Mouse (Mus musculus): ENCODE data around the gene Rnd3.
A peak's percentile ranks its signal among the peaks of the same experiment; 100 is the strongest.

Gene Rnd3

DNA sequence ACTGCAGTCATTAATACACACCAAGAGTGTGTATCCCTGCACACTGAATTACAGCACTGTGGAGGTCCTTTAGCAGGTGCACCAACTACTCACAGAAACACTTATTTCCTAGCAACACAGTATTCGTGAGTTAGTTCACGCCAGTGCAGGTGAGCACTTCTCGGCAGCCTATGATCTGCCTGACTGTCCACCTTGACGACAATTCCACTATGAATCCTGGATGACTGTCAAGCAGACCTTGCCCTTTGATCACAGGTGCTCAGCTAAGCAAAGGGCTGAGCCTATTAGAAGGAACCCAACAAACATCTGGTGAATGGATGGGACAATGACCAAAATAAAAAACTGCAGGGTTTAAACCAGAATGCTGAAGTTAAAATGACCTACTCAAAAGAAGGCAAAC is 20.8 kb downstream of the Rnd3 start:
- no peak for DNase-seq (ENCODE audit: low read depth, low spot score)

DNA sequence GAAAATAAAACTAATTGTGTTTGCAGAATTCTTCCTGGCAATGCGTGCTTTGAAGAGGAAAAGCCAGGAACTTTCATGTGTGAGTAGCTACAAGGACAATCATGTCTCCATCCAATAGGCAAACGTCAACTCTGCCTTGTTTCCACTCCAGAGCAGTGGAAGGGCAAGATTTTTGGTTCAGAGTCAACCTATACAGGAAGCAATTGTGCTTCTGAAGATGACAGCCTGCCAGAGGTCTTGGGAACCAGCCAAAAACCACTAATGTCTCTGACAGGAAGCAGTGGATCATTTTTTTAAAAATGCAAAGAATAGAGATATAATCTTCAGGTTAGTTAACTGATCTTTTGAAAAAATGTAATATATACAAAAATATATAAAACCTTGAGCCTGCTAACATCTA is 38.6 kb downstream of the Rnd3 start:
- no peak for DNase-seq (ENCODE audit: low read depth, low spot score)

DNA sequence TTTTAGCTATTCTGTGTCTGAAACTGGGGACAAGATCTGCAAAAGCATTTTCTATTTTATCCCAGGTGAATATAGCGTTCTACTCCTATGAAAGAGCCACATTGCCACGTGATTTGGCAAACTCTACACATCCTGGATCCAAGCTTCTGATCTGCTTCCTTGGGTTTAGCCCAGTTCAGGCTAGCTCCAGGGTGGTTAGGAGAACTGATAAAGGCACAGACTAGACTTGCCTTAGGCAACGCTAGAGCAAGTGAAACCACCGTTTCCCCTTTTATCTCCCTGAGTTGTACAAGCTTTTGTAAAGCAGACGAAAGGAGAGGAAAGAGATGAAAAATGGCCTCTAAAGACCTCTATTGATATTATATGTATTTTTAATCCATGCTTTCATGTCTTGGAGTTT is 40.3 kb downstream of the Rnd3 start:
- DNase-seq (ENCODE audit: low read depth, low spot score) = no peak

DNA sequence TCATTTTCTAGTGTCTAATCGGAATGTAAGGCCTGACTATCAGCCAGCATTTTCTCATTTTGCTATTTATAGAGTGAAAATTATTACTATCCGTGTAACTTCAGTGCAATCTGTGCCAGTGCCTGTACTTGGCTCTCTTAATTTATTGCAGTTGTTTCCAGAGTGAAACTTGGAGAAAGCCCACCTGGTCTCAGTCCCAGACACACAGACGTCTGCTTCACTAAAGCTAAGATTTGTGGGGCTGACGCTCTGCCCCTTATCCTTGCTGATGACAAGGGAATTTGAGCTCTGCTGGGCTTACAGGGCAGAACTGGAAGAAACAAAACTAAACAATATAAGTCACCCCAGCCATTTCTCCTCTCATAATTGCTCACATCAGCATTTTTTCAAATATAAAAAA is 47.7 kb downstream of the Rnd3 start:
- no peak for DNase-seq (ENCODE audit: low read depth, low spot score)

DNA sequence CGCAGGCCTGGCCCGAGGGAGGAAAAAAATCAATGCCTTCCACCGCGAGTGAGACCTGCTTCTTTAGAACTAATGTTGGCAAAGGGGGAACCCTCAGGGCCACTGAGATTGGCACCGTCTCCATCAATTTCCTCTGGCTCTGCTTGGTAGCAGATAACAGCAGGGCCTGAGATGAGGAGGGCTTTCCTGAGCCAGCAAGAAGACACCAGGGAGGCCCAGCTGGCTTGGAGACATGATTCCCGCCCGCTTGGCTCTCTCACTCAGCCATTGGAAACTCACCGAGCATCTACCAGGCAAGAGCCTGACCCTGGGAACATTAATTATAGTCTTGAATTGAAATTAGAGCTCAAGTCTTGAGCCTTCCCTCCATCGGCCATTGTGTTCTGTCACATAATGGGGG is 48.9 kb downstream of the Rnd3 start:
- DNase-seq (ENCODE audit: low read depth, low spot score) = no peak

DNA sequence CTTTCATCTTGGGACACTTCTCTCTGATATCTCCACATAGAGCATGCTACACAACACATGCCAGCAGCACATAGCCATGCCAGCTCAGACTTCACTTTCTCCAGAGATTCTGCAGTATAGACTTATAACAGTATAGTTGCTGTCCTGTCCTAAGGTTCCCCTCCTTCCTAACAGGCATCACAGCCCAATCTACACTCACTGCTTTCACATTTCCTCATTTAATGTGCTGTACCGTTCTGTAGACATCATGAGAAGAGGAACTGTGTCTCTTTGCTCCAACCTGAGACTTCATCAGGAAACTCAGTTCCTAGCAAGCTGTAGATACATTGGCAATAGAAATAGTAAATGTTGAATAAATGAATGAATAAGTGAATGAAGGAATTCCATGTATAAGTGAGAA is 49.7 kb downstream of the Rnd3 start:
- DNase-seq (ENCODE audit: low read depth, low spot score) = no peak

DNA sequence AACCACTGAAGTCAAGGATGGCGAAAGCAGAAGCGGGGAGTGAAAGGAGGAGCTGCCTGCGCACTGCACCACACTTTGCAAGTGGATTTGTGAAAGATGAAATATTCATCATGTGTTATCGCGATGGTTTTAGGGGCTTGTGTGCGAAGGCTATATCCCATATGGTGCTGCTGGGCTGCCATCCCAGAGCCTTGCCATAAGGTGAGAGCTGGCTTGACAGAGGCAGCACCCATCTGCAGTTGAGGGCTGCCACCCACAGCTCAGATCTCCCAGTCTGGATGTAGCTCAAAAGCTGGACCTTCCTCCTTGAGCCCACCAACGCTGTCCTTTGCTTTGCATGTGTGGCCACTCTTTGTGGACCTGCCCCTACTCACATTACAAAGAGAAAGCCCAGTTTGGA is 58.2 kb downstream of the Rnd3 start:
- no peak for DNase-seq (ENCODE audit: low read depth, low spot score)

DNA sequence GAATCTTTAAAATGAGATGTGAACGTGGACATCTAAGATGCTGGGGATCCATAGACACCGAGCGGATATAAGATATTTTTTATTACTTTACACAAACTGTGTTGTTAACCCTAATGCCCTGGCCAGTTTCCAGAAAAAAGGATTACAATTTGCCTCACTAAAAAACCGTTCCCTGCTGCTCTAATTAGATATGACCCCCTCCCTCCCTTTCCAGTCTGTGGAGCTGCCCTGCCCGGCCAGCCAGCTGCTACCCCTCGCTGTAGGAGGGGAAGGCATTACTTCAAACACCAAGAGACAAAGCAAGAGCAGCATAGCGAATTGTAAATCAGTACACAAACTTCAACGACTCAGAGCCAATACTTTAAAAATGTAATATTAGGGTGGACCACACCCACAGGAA is 58.9 kb downstream of the Rnd3 start:
- DNase-seq (ENCODE audit: low read depth, low spot score) = no peak

DNA sequence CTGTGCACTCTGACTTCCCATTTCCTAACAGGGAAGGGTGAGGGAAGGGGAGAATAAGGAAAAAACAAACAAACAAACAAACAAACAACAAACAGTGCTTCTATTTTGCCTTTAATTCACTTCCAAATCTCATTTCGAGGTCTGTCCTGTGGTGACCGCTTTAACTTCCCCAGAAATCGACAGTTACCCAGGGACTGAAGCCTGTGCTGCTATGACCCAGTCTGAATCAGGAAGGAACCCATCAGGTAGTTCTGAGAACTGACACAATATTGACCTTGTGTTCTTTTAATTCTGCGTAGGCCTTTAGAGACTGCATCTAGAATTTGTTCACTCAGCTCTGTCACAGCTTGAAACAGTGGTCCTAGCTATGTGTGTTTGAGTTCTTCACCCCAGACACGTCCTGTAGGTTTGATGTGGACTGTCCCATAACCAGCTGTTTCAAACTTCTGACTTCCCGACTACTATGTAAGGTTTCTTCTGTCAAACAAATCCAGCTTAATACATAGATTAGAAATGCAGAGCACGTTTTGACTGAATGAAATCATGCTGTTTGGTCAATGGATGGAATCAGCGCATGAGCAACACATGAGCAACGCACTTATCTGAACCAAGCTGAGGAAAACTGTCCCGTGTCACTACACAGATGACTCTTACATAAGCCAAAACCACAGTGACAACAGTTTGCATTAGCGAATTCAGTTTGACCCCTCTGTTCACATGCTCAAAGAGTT is 59.9 kb downstream of the Rnd3 start:
- no peak for DNase-seq (ENCODE audit: low read depth, low spot score)

DNA sequence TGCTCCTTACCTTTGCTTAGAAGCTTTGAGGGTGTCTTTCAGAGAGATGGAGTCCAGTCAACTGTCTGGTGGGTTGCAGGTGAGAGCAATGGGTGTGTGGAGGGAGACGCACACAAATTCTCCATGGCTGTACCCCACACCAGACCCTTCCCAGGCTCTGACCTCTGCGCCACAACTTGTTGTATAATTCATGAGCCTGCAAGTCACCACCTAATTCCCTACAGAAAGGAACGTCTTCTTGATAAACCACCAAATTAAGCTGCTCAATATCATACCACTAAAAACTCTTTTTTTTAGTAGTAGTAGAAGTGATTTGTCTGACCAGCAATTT is 60.8 kb downstream of the Rnd3 start:
- no peak for DNase-seq (ENCODE audit: low read depth, low spot score)

DNA sequence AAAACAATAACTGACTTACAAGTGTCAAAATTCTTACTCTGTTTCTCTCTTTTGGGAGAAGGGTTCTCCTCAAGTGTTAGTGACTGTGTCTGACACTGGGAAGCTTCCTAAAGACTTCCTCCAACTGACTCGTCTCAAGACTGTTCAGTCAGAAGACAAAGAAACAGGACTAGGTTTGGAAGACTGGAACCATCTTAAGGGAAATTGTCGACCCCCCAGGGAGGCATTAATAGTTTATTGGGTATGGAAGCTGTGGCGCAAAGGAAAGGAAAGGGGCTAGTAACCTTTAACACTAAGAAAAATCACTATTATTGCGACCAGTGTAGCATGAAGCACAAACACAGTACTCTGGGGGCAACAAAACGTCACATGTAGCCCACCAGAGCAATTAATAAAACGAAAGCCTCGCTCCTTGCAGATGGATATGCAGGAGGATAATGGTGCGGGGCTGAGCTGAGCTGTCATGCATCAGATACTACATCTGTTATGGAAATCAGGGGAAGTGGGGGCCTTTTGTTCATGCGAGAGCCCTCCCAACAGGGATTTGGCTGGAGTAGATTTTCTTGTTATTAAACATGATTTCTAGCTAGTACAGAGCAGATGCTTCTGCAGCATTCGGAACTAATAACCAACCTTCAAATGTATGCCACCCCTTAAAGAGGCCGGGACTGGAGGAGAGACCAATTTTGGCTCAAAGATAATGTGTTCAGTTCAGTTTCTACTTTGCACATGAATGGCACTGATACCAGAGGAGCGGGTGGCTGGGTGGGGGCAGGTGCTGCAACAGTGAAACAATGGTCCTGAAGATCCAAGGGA is 61.4 kb downstream of the Rnd3 start:
- no peak for DNase-seq (ENCODE audit: low read depth, low spot score)

DNA sequence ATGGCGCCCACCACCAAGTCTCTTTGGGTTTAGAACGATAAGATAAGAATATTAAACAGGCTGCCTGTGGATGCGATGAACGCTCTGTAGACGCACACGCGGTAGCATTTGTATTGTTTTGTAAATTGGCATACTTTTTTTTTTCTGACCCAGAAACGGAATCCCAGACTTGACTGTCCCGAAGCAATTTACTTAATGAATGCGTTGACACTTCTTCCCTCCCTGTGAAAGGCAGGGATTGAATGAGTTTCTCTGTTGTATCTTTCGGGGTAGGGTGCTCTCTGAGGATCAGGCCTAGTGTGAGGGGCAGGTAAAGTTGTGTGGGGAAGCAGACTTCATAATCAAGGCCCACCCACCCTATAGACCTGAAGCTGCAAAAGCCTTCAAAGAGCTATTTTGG is 63.8 kb downstream of the Rnd3 start:
- no peak for DNase-seq (ENCODE audit: low read depth, low spot score)

DNA sequence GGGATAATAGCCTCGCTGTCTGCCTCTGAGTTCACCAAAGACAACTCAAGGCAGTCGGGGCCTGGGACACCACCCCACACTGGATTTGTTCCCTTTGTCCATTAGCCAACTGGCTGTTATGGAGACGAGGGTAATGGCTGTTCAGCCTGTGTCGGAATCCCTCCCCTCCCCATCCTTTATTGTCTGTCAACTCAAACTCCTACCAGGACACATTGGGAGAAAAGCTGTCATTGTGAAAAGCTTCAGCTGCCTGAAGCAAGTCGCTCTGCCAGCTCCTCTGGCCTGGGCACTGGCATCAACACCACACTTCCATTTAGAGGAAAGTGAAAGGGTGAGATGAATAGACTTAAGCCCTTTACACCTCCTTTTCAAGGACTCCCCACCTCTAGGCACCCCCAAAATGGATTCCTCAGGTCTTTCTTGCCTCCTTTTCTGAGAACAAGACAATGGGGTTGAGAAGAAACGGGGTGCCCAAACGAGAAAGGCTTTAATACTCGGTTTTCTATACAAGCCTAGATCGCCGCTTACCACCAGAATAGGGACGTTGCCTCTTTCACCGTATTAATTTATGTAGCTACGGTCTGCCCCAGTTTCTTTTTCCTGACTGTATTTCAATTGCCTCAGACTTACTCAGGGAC is 66.1 kb downstream of the Rnd3 start:
- peak; percentile 38 for DNase-seq (ENCODE audit: low read depth, low spot score)

Data from telencephalon, adult 2 months (tissue).